Mouse (Mus musculus) cerebellum, postnatal 4 days (tissue): Measurements from ENCODE around the gene Olfr1024.

Source experiments
- DNase-seq, 2 experiments: peaks; one replicate each; pipeline ENCODE4 v3.0.0; 2022; ENCODE audit warnings: low spot score in 2 of 2, mixed read lengths in 1 of 2

The Olfr1024 gene

DNA sequence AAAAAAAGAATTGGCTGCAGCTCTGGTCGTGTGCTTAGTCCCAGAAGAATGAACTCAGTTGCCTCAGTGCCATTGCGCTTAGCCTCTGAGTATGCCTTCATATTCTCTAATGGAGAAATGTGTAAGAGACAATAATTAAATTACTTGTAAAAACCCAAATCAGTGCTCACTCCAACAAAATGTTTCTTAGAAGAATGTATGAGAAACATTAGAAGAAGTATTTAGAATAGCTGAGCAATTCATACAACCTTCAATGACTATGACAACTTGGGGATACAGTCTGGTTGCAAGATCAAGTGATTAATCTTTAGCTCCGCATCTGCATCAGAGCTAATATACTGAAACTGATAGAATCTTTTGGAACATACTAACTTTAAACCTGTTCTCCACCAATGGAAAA, at the start of gene Olfr1024:
TSS of gene Olfr1024 (minus strand) at position 101 of the 400 bp plus-strand sequence.
- DNase-seq, result no peak

DNA sequence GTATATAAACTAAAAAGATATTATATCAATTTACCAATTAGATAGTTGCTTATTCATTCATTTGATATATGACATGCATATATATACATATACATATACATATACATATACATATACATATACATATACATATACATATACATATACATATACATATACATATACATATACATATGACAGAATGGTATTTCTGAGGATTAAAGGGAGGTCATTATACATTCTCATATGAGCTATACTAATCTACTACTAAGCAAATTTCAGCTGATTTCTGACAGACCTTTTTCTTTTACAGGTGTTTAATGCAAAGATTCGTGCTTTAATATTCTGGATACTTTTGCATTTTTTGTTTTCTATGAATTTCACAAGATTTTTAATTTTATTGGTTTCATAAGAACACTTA, 45.3 kb upstream of the Olfr1024 start, which contains the start of gene Olfr1028:
TSS of gene Olfr1028 (plus strand) at position 301 of the 400 bp plus-strand sequence.
- DNase-seq, result no peak

DNA sequence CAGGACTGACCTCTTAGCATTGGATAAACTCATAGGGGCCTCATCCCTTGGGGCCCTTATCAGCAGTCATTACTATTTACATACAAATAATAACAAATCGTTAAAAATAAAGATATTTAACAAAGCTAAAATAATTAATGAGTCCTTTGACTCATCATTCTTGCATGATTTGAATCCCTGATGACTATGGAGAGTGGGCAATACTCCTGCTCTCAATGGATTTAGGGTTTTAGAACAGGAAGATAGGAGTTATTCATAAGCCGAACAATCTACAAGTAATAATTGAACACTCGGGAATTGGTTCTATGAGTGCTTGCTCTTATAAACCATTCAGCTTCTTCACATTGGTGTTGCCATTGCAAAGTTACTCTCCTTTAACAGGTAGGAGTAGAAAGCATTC, 16.4 kb upstream of the Olfr1024 start, which contains the start of gene Olfr1026:
TSS of gene Olfr1026 (plus strand) at position 301 of the 400 bp plus-strand sequence.
- no peak for DNase-seq

DNA sequence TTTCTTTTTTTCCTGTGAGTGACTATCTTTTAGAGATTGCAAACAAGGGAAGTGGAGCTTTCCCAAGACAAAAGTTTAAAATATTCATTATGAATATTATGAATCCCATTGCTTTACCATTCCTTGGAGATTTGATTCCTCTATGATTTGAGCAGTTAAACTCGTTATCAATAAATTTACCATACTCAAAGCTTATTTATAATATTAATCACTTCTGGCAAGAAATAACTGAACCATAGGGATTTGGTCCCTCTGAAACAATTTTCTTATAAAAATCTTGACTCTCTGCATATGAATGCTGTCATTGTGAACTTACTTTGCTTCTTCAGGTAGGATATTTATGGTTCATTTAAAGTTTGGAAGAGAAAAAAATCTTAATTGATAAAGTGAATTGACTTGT, 10.0 kb upstream of the Olfr1024 start, which contains the start of gene Olfr1025-ps1:
TSS of gene Olfr1025-ps1 (plus strand) at position 301 of the 400 bp plus-strand sequence.
- no peak for DNase-seq

DNA sequence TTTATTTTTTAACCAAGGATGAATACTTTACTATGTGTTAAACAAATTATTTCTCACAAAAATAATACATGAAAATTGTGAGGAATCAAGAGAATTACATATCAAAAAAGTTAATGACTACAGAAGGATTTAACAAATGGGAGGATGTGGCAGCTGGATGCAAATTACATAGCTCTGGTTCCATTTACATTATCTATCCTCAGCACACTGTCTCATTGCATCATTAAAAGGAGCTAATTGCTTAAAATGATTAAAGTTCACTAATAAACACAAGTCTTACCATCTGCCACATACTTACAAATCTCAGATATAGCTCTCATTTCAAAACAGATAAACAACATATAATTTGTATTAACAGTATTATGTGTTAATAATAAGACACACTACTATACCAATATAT, 8.3 kb upstream of the Olfr1024 start:
- DNase-seq, result no peak

DNA sequence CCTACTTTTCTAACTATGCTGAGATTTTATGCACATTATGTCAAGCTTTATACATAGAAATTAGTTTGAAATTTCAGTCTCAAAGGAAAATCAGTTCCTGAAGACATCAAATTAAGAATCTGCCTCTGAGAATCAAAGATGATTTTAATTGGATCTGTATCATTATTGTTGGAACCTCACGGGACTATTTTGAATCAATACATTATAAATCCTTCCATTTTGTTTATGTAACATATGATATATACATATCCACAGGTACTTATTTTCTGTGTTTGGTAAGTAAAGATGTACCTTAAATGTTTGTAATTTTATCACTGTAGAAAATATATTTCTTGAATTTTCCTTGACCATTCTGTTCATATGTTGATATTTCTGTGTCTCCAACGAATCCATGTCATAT, 19.5 kb downstream of the Olfr1024 start, which contains the start of gene Olfr1023:
TSS of gene Olfr1023 (plus strand) at position 301 of the 400 bp plus-strand sequence.
- DNase-seq, result no peak

DNA sequence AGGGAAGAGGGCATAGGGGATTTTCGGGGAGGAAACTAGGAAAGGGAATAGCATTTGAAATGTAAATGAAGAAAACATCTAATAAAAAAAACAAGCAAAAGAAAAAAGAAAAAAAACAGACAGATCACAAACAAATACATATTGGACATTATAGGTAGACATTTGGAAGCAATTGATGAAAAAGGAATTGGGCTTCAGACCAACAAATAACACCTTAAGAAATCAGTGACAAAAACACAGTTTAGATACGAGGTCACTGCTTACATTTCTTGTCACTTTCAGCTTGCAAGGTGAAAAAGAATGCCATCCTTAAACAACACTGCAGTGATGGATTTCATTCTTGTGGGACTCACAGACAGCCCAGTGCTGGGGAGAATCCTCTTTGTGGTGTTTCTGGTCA, 36.6 kb downstream of the Olfr1024 start, which contains the start of gene Olfr1022:
TSS of gene Olfr1022 (plus strand) at position 301 of the 400 bp plus-strand sequence.
- no peak for DNase-seq
